Mouse (Mus musculus) cerebellum, adult 2 months (tissue): ENCODE data around the gene Phf11d.

Experiments used
- CTCF ChIP-seq: fragments of 200-500 bp; IDR thresholded peaks from 2 replicates; pipeline ENCODE4 v1.5.1; 2011; ENCODE audit warnings: low read depth, mild to moderate bottlenecking, control low read depth, low read length, moderate library complexity, borderline replicate concordance; ENCODE audit not compliant: insufficient read depth
- POLR2A ChIP-seq: fragments of 200-500 bp; IDR thresholded peaks from 2 replicates; pipeline ENCODE4 v1.6.1; 2011; ENCODE audit warnings: low read length, control low read depth, borderline replicate concordance; ENCODE audit not compliant: insufficient read depth

- TF ChIP-seq POLR2A (no peak), CTCF (no peak)
Observed at GRCm38 (mm10) chr14:59370348-59371068, 5.2 kb upstream of the Phf11d start.
